Mouse (Mus musculus): Measurements from ENCODE around the gene Lrp6. TPM values are rescaled to one million over a fixed set of nuclear protein-coding genes. Genes with fewer than 3 reads are reported as not detected.
A peak's percentile ranks its signal among the peaks of the same experiment; 100 is the strongest.

The Lrp6 gene
- polyA plus RNA-seq, 1 experiment = 5.0 TPM

DNA sequence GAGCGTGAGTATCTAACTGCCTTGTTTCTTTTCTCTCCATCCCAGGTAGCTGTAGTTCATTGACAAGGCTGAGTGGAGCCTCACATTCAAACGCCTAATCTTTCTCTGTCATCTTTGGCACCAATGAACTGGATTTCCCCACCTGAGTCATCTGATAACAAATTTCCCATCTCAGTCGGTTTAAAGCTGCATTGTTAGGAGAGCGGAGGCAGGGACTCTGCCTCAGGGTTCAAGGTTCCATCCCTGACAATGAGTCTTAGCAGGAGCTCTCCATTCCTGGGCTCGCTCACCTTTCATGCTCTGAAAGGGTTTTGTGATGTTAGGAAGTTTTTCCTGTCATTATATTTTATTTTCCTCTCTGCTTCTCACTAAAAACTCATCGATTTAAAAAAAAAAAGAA is 11.3 kb upstream of the Lrp6 start:
- Histone ChIP-seq H3K27me3 (replicated peaks) (peaks cover 35% of the 10 kb centered on the region), H3K4me3 (replicated peaks) (no peak overlapping the region), H3K4me1 (peaks cover 20% of the 10 kb centered on the region), H3K9me3 (0 out of 2 replicates have a peak, but pooled peaks cover 3% of the 10 kb centered on the region), H3K36me3 (replicated peaks; ENCODE audit: low read length) (no peaks in the 10 kb centered on the region)
- TF ChIP-seq GATA1 (IDR thresholded peaks at IDR 0.05; ENCODE audit: borderline replicate concordance, low read length) (no peak), FLI1 (IDR thresholded peaks at IDR 0.05; ENCODE audit: low read length) (no peak)

DNA sequence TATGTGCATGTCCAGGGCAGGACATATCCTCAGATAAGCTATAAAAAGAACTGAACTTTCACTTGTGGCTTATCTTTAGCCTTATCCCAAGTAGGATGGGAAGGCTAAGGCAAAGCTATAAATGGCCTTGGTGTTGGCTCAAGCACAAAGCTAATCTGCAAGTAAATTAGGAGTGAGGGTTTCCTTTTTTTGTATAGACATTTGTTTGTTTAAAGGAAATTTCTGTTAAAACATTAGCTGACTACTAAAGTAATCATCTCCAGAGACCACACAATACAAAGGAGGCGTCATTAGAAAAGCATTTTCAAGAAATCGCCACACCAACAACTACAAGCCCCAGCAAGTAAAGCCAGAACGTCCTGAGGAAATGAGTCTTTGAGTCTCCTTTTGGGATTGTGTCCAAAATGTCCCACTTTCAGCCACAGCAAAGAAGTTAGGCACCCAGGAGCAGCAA is 8.6 kb upstream of the Lrp6 start:
- H3K9me3 ChIP-seq = 0 out of 2 replicates have a peak, but pooled peaks cover 6% of the 10 kb centered on the region
- H3K27me3 ChIP-seq (replicated peaks) = peaks cover 26% of the 10 kb centered on the region
- no peaks in the 10 kb centered on the region for H3K36me3 ChIP-seq (replicated peaks; ENCODE audit: low read length)
- TF ChIP-seq FLI1 (IDR thresholded peaks at IDR 0.05; ENCODE audit: low read length) (no peak), GATA1 (IDR thresholded peaks at IDR 0.05; ENCODE audit: borderline replicate concordance, low read length) (no peak)
- H3K4me3 ChIP-seq (replicated peaks) = no peak overlapping the region
- H3K4me1 ChIP-seq = peaks cover 20% of the 10 kb centered on the region

DNA sequence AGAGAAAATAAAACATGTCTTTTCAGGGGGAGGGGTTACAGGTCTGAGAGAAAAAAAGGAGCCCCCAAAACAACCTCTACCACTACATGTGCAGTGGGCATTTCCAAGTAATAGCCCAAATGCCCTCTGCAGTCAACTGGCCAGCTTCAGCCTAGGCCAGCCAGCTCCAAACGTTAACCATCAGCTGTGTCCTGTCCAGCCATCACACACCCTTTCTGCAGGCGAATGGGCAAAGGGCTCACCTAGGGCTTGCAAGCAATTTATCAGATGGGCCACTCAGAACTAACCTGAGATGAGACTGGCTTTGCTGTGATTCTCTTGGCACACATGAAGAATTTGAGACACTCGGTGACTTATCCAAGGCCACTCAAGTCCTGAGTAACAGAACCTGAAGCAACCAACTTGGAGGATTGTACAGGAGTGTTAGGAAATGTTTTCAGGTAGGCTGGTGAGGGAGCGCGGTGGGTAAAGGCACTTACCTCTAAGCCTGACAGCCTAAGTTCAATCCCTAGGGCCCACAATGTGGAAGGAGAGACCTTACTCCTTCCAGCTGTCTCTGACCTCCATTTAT is 1.3 kb upstream of the Lrp6 start:
- peaks cover 9% of the 10 kb centered on the region for H3K27me3 ChIP-seq (replicated peaks)
- no peak for TF ChIP-seq GATA1 (IDR thresholded peaks at IDR 0.05; ENCODE audit: borderline replicate concordance, low read length)
- TF ChIP-seq FLI1 (IDR thresholded peaks at IDR 0.05; ENCODE audit: low read length) = no peak
- peaks cover 13% of the 10 kb centered on the region for H3K4me1 ChIP-seq
- 0 out of 2 replicates have a peak, but pooled peaks cover 3% of the 10 kb centered on the region for H3K9me3 ChIP-seq
- no peak overlapping the region for H3K4me3 ChIP-seq (replicated peaks)
- no peaks in the 10 kb centered on the region for H3K36me3 ChIP-seq (replicated peaks; ENCODE audit: low read length)

DNA sequence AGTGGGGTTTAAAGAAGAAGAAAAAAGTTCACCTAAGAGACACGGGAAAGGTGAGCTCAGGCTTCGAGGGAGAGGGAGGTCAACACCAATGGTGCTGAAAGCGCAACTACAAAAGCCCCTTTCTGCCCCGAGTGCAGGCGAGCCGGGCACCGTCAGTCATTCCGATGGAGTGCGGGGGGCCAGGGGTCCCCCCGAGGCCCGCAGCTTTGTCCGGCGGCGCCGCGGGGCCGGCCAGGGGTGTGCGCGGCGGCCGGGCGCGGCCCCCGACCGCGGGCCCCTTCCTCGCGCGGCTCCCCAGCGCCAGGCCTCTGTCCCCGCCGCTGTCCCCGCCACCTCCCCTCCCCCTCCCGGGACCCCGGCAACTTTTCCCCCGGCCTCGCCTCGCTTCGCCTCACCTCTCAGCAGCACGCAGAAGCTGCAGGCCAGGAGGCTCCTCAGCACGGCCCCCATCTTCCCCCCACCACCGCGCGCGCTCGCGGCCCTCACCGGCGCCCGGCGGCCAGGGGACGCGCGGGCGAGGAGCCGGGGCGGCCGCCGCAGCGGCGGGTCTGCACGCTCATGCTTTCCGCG is 432 bp downstream of the Lrp6 start:
- Histone ChIP-seq H3K9me3 (no peaks in the 10 kb centered on the region), H3K4me1 (peaks cover 17% of the 10 kb centered on the region), H3K27me3 (replicated peaks) (peaks cover 4% of the 10 kb centered on the region), H3K4me3 (replicated peaks) (peak overlapping the region; percentile 95), H3K36me3 (replicated peaks; ENCODE audit: low read length) (no peaks in the 10 kb centered on the region)
- TF ChIP-seq GATA1 (IDR thresholded peaks at IDR 0.05; ENCODE audit: borderline replicate concordance, low read length) = no peak
- no peak for TF ChIP-seq FLI1 (IDR thresholded peaks at IDR 0.05; ENCODE audit: low read length)

- peaks cover 4% of the 10 kb centered on the region for H3K27me3 ChIP-seq (replicated peaks)
- peak overlapping the region; percentile 95 for H3K4me3 ChIP-seq (replicated peaks)
- no peak for TF ChIP-seq GATA1 (IDR thresholded peaks at IDR 0.05; ENCODE audit: borderline replicate concordance, low read length)
- TF ChIP-seq FLI1 (IDR thresholded peaks at IDR 0.05; ENCODE audit: low read length) = no peak
- no peaks in the 10 kb centered on the region for H3K36me3 ChIP-seq (replicated peaks; ENCODE audit: low read length)
- H3K4me1 ChIP-seq = peaks cover 17% of the 10 kb centered on the region
- no peaks in the 10 kb centered on the region for H3K9me3 ChIP-seq
Measured at GRCm38 (mm10) chr6:134565606-134566247, 1.0 kb downstream of the Lrp6 start.

GRCm38 (mm10) chr6:134564539-134564938 is 2.2 kb downstream of the Lrp6 start:
- no peaks in the 10 kb centered on the region for H3K9me3 ChIP-seq
- TF ChIP-seq FLI1 (IDR thresholded peaks at IDR 0.05; ENCODE audit: low read length) = no peak
- no peak for TF ChIP-seq GATA1 (IDR thresholded peaks at IDR 0.05; ENCODE audit: borderline replicate concordance, low read length)
- H3K4me1 ChIP-seq = peaks cover 23% of the 10 kb centered on the region
- peaks cover 4% of the 10 kb centered on the region for H3K27me3 ChIP-seq (replicated peaks)
- no peak overlapping the region for H3K4me3 ChIP-seq (replicated peaks)
- H3K36me3 ChIP-seq (replicated peaks; ENCODE audit: low read length) = no peaks in the 10 kb centered on the region

DNA sequence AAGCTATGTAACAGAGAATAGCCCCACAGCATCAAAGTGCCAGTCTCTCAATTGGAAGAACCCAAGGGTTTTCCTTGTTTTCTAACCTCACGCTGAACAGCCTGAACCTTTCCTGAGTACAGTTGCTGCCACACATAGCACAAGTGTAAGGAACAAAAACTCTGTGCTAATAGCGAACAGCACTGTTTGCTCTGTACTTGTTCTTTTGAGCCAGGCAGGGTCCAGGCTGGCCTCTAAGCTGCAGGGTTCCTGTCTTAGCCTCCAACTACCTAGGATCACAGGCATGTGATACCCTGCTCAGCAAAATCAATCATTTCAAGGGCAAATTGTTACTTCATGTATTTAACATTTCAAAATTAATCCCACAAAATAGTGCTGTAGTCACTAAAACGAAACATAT is 7.1 kb downstream of the Lrp6 start:
- H3K4me1 ChIP-seq = peaks cover 16% of the 10 kb centered on the region
- H3K27me3 ChIP-seq (replicated peaks) = no peaks in the 10 kb centered on the region
- no peaks in the 10 kb centered on the region for H3K36me3 ChIP-seq (replicated peaks; ENCODE audit: low read length)
- H3K4me3 ChIP-seq (replicated peaks) = no peak overlapping the region
- H3K9me3 ChIP-seq = no peaks in the 10 kb centered on the region
- TF ChIP-seq GATA1 (IDR thresholded peaks at IDR 0.05; ENCODE audit: borderline replicate concordance, low read length) (no peak), FLI1 (IDR thresholded peaks at IDR 0.05; ENCODE audit: low read length) (no peak)

- H3K9me3 ChIP-seq = no peaks in the 10 kb centered on the region
- peaks cover 12% of the 10 kb centered on the region for H3K4me1 ChIP-seq
- no peak for TF ChIP-seq FLI1 (IDR thresholded peaks at IDR 0.05; ENCODE audit: low read length)
- H3K36me3 ChIP-seq (replicated peaks; ENCODE audit: low read length) = no peaks in the 10 kb centered on the region
- H3K4me3 ChIP-seq (replicated peaks) = no peak overlapping the region
- H3K27me3 ChIP-seq (replicated peaks) = no peaks in the 10 kb centered on the region
Measured at GRCm38 (mm10) chr6:134558546-134559129, 8.1 kb downstream of the Lrp6 start.

DNA sequence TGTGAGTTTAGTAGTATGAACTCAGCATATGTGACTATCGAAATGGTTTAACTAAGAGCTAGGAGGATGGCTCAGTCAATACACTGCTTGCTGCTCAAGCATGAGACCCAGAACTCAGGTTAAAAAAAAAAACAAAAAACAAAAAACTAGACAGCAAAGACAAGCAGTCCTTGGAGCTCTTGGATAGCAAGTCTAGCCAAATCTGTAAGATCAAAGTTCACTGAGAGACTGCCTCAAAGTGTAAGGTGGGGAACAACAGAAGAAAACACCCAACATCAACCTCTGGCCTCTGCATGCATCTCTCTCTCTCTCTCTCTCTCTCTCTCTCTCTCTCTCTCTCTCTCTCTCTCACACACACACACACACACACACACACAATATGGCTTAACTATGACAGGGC is 9.7 kb downstream of the Lrp6 start:
- Histone ChIP-seq H3K4me3 (replicated peaks) (no peak overlapping the region), H3K9me3 (no peaks in the 10 kb centered on the region), H3K27me3 (replicated peaks) (no peaks in the 10 kb centered on the region), H3K4me1 (peaks cover 8% of the 10 kb centered on the region), H3K36me3 (replicated peaks; ENCODE audit: low read length) (no peaks in the 10 kb centered on the region)
- TF ChIP-seq GATA1 (IDR thresholded peaks at IDR 0.05; ENCODE audit: borderline replicate concordance, low read length) = no peak
- TF ChIP-seq FLI1 (IDR thresholded peaks at IDR 0.05; ENCODE audit: low read length) = no peak

All from megakaryocyte, embryonic 14.5 days (primary cell).